Mouse (Mus musculus) erythroblast, adult 5-6 weeks (primary cell): ENCODE measurements around the gene Rabggtb. TPM values are rescaled to one million over a fixed set of nuclear protein-coding genes. Genes with fewer than 3 reads are reported as not detected.

ENCODE experiments used
- ATAC-seq: replicated peaks from 2 replicates; pipeline ENCODE4 v1.8.0; 2016; ENCODE audit warnings: moderate number of reproducible peaks, mild to moderate bottlenecking, moderate TSS enrichment, inconsistent platforms; ENCODE audit not compliant: poor library complexity, low FRiP score, severe bottlenecking
- total RNA-seq, 2 experiments: library from RNA; stranded (forward) in 1 of 2; stranded (reverse) in 1 of 2; fragments of 150-400 nt in 1 of 2; fragments of 200-764, 138-1000 nt in 1 of 2; gene quantifications; 2 replicates each; pipeline versions ENCODE4 v1.2.3 to v1.2.4; 2015 to 2017; ENCODE audit warnings: low replicate concordance in 2 of 2

The Rabggtb gene
- total RNA-seq, 2 experiments from 2014 or later, result 52.9 to 64.4 TPM

GRCm38 (mm10) chr3:153871396-153871795 lies 41.4 kb downstream of the Rabggtb start:
- ATAC-seq, result no peak

DNA sequence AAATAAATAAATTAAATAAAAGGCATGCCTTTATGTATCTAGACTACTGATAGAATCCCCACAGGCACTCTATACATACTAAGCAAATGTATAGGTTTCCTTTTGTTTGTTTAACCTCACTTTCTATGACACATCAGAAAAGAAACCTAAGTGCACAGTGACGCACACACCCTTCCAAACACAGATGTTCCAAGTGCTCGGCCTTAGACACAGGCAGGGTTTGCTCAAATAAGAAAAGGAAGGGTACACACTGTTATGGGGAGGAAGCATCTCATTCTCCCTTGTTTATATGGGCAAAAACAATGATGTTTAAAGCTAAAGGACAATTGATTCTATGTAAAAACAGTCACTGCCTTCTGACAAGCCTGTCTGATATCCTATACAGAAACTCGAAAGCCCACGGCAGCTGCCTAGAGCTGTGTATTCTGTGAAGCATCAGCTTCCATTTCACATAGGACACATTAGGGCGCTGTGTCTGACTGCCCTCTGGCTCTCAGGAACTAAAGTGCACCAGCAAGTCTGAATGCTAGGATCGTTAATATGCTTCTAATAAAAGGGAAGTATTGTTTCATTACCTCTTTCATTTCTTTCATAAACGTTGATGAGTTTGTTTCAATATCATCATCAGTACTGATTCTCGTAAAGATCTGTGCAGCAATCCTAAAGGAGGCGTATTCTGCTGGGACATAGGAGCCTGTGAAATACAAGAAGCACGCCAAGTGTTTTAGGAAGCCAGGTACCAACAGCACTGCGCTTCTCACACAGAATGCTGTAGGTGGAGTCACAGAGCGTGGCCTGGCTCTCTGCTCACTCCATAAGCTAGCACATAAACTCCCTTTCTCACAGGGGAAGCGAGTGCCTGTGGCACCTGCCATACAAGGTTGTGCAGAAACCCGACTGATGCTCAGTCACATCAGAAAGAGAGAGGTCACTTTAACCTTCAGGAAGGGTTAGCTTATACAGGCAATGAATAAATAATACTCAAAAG lies 45.4 kb downstream of the Rabggtb start:
- ATAC-seq, result 0 out of 2 replicates have a peak, but pooled peaks have one; percentile 51

DNA sequence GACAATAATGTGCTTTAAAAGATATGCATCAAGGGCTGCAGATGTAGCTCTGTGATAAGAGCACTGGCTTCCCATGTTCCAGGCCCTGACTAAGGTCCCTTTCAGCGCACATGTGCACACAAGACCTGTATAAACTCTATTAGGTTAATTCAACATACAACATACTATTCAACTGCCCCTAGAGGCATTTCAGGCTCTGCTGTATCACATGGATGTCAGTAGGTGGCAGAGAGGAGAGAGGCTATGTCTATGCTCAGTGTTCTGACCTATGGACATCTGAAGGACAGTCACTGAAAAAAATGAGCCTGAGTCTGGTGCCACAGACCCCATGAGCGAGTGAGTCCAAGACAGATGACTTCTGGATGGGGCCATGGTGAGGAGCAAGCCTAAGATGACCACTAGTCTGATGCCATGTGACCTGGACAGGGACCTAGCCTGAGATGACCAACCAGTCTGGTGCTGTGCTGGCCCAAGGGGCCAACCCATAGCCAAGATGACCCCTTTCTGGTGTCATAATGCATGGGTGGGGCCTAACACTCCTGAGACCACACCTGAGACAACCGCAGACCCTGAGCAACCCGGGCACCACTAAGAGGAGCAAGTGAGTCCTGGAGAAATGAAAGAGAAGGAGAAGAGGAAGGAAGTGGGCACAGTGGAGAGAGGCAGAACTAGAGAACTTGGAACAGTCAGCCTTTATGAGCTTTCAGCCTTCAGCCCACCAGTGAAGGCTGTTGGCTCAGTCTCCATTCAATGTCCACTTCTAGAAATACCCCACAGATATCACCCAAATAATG lies 48.0 kb downstream of the Rabggtb start:
- ATAC-seq, result no peak

- no peak for ATAC-seq
Measured at GRCm38 (mm10) chr3:153863816-153864215, 49.0 kb downstream of the Rabggtb start.

DNA sequence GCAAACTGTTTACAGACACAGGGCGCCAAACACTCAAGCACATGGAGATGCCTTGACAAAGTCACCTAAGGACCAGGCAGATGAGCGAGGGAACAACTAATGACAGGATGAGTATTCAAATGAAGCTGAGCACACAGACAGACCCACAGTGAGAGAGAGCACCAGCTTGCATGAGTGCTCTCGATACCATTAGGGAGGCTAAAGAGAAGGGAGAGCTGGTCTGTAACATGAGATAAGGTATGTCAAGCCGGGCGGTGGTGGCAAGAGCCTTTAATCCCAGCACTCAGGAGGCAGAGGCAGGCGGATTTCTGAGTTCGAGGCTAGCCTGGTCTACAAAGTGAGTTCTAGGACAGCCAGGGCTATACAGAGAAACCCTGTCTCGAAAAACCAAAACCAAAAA lies 52.4 kb downstream of the Rabggtb start:
- peak; percentile 77 for ATAC-seq

- no peak for ATAC-seq
Measured at GRCm38 (mm10) chr3:153858350-153859001, 54.3 kb downstream of the Rabggtb start.

Other genes with a start within 250 kb of the Rabggtb start
- 6.7 and 11.0 TPM in 2 replicates for gene St6galnac3, start 187.8 kb downstream of the Rabggtb start, total RNA-seq (2015; ENCODE audit: low replicate concordance)
- gene St6galnac3, start 187.8 kb downstream of the Rabggtb start, total RNA-seq (2017; ENCODE audit: low replicate concordance), result 3.7 and 6.6 TPM in 2 replicates
- gene Asb17, start 68.8 kb downstream of the Rabggtb start, total RNA-seq (2015; ENCODE audit: low replicate concordance), result not detected in 2 replicates
- gene Asb17, start 68.8 kb downstream of the Rabggtb start, total RNA-seq (2017; ENCODE audit: low replicate concordance), result 0.77 and 0.84 TPM in 2 replicates
- gene Msh4, start 6.9 kb downstream of the Rabggtb start, total RNA-seq (2015; ENCODE audit: low replicate concordance), result 1.7 TPM in 1 of 2 replicates, not detected in the other
- 1.4 TPM in 1 of 2 replicates, not detected in the other for gene Msh4, start 6.9 kb downstream of the Rabggtb start, total RNA-seq (2017; ENCODE audit: low replicate concordance)
- gene Acadm, start 31.6 kb upstream of the Rabggtb start, total RNA-seq (2015; ENCODE audit: low replicate concordance), result 25.6 and 25.9 TPM in 2 replicates
- gene Acadm, start 31.6 kb upstream of the Rabggtb start, total RNA-seq (2017; ENCODE audit: low replicate concordance), result 25.6 TPM in 2 replicates
- gene Slc44a5, start 60.4 kb upstream of the Rabggtb start, total RNA-seq (2015; ENCODE audit: low replicate concordance), result not detected in 2 replicates
- gene Slc44a5, start 60.4 kb upstream of the Rabggtb start, total RNA-seq (2017; ENCODE audit: low replicate concordance), result not detected in 2 replicates